Mouse (Mus musculus) liver, postnatal 0 days (tissue): ENCODE data around the gene Rgl1. TPM values are rescaled to one million over a fixed set of nuclear protein-coding genes. Genes with fewer than 3 reads are reported as not detected.

Source experiments
- ATAC-seq: fragments of 200-750 bp; cut with Nextera tagmentation; 2 replicates; pipeline ENCODE4 v1.8.0; 2017; ENCODE audit warnings: mild to moderate bottlenecking, moderate library complexity
- DNase-seq: peaks from one replicate; pipeline ENCODE4 v3.0.0-alpha.2; 2016
- H3K27ac ChIP-seq: fragments of 300-500 bp; sonication (generic); 2 replicates; pipeline ENCODE4 v1.5.1; 2014; ENCODE audit warnings: antibody characterized with exemption, moderate library complexity, mild to moderate bottlenecking, low read depth
- H3K27me3 ChIP-seq: fragments of 300-500 bp; sonication (generic); 2 replicates; pipeline ENCODE4 v1.6.1; 2014; ENCODE audit warnings: low read length, control low read depth, mixed read lengths; ENCODE audit not compliant: insufficient read depth
- H3K36me3 ChIP-seq: fragments of 300-500 bp; sonication (generic); replicated peaks from 2 replicates; pipeline ENCODE4 v1.6.1; 2014; ENCODE audit warnings: mild to moderate bottlenecking, control low read depth, low read length, moderate library complexity, mixed read lengths; ENCODE audit not compliant: insufficient read depth
- H3K4me1 ChIP-seq: fragments of 300-500 bp; sonication (generic); 2 replicates; pipeline ENCODE4 v1.6.1; 2014; ENCODE audit warnings: antibody characterized with exemption, mild to moderate bottlenecking, control low read depth; ENCODE audit not compliant: insufficient read depth
- H3K4me2 ChIP-seq: fragments of 300-500 bp; sonication (generic); 2 replicates; pipeline ENCODE4 v1.6.1; 2014; ENCODE audit warnings: low read depth, mild to moderate bottlenecking, low read length, moderate library complexity, mixed read lengths
- H3K4me3 ChIP-seq: fragments of 300-500 bp; sonication (generic); 2 replicates; pipeline ENCODE4 v1.5.1; 2014; ENCODE audit warnings: low read depth, low read length
- H3K9ac ChIP-seq: fragments of 300-500 bp; sonication (generic); replicated peaks from 2 replicates; pipeline ENCODE4 v1.6.1; 2014; ENCODE audit warnings: mild to moderate bottlenecking, moderate library complexity
- H3K9me3 ChIP-seq: fragments of 300-500 bp; sonication (generic); 2 replicates; pipeline ENCODE4 v1.6.1; 2016; ENCODE audit warnings: mild to moderate bottlenecking, control low read depth, low read length, mixed read lengths
- CTCF ChIP-seq: sonication (generic); IDR thresholded peaks from 2 replicates; pipeline ENCODE4 v1.5.1; 2016; ENCODE audit warnings: antibody characterized with exemption, low read depth
- EP300 ChIP-seq: IDR thresholded peaks from 2 replicates; pipeline ENCODE4 v1.6.1; 2016; ENCODE audit warnings: antibody characterized with exemption, low read depth, mild to moderate bottlenecking
- WGBS: fragments of 180-500 bp; shearing (Covaris S2); extraction: QIAGEN DNeasy Blood & Tissue Kit; methylation state at CpG from one replicate; pipeline ENCODE4 v1.1.7; 2014; ENCODE audit not compliant: insufficient replicate concordance; 5-methylcytosine and 5-hydroxymethylcytosine counted together
- polyA plus RNA-seq: library from polyadenylated mRNA; unstranded; fragments of >200 nt; fragmentation: Nextera tagmentation; extraction: Ambion mirVana; gene quantifications from 2 replicates; pipeline ENCODE4 v1.2.1, GENCODE M21; 2015

The Rgl1 gene
- polyA plus RNA-seq, 1 experiment from 2014 or later, result 16.2 TPM

GRCm38 (mm10) chr1:152807619-152808391 lies 41.7 kb upstream of the Rgl1 start:
- ATAC-seq (peak; percentile 64), DNase-seq (peak; percentile 41)
- no peaks in the 10 kb centered on the region for H3K9me3 ChIP-seq
- H3K4me3 ChIP-seq, result peak overlapping the region; percentile 43
- H3K4me1 ChIP-seq, result no peaks in the 10 kb centered on the region
- peak overlapping the region; percentile 51 for H3K4me2 ChIP-seq
- H3K27ac ChIP-seq, result peak overlapping the region; percentile 80
- TF ChIP-seq EP300, result peak; percentile 31; the same call in 1 of the 2 replicates
- no peak for TF ChIP-seq CTCF
- H3K9ac ChIP-seq, result peak overlapping the region; percentile 62
- no peaks in the 10 kb centered on the region for H3K27me3 ChIP-seq
- H3K36me3 ChIP-seq, result no peaks in the 10 kb centered on the region
- WGBS, result 29% methylated on average over 18 of the region's 18 CpGs

GRCm38 (mm10) chr1:152804907-152805306 lies 38.8 kb upstream of the Rgl1 start:
- Histone ChIP-seq H3K9me3 (no peaks in the 10 kb centered on the region), H3K27ac (no peak overlapping the region), H3K4me3 (no peak overlapping the region), H3K9ac (no peak overlapping the region), H3K36me3 (no peaks in the 10 kb centered on the region), H3K27me3 (no peaks in the 10 kb centered on the region), H3K4me2 (no peak overlapping the region), H3K4me1 (no peaks in the 10 kb centered on the region; the same call in 1 of the 2 replicates)
- DNase-seq (no peak), ATAC-seq (no peak)
- WGBS, result 51% methylated on average over 6 of the region's 6 CpGs
- TF ChIP-seq EP300, result no peak

- DNase-seq (no peak), ATAC-seq (no peak)
- Histone ChIP-seq H3K4me3 (no peak overlapping the region), H3K36me3 (no peaks in the 10 kb centered on the region), H3K27me3 (no peaks in the 10 kb centered on the region), H3K27ac (no peak overlapping the region), H3K4me1 (peaks cover 4% of the 10 kb centered on the region), H3K9ac (no peak overlapping the region), H3K4me2 (no peak overlapping the region), H3K9me3 (no peaks in the 10 kb centered on the region)
- no peak for TF ChIP-seq EP300
- TF ChIP-seq CTCF, result no peak
- 70% methylated on average over 13 of the region's 13 CpGs for WGBS
Observed at GRCm38 (mm10) chr1:152800633-152801176, 34.6 kb upstream of the Rgl1 start.

GRCm38 (mm10) chr1:152799897-152800296 lies 33.7 kb upstream of the Rgl1 start, which contains the start of gene Ncf2:
TSS of gene Ncf2 (plus strand) at chr1:152800194.
- H3K36me3 ChIP-seq, result no peaks in the 10 kb centered on the region
- H3K27ac ChIP-seq, result peak within 1 kb of the TSS; percentile 6
- no peak within 1 kb of the TSS for H3K9ac ChIP-seq
- peaks cover 6% of the 10 kb centered on the region for H3K4me1 ChIP-seq
- H3K4me3 ChIP-seq, result no peak within 1 kb of the TSS
- H3K27me3 ChIP-seq, result no peaks in the 10 kb centered on the region
- peak; percentile 33; the same call in 1 of the 2 replicates for ATAC-seq
- no peak within 1 kb of the TSS for H3K4me2 ChIP-seq
- 19% methylated on average over 2 of the region's 2 CpGs for WGBS
- no peaks in the 10 kb centered on the region for H3K9me3 ChIP-seq
- DNase-seq, result no peak
- TF ChIP-seq EP300 (no peak), CTCF (no peak)

- WGBS, result 33% methylated on average over 9 of the region's 9 CpGs
- Histone ChIP-seq H3K4me2 (no peak overlapping the region), H3K4me3 (no peak overlapping the region), H3K27ac (peak overlapping the region; percentile 65), H3K27me3 (no peaks in the 10 kb centered on the region), H3K9me3 (no peaks in the 10 kb centered on the region), H3K36me3 (no peaks in the 10 kb centered on the region), H3K4me1 (peaks cover 6% of the 10 kb centered on the region), H3K9ac (no peak overlapping the region)
- TF ChIP-seq CTCF (no peak), EP300 (peak; percentile 29; the same call in 1 of the 2 replicates)
- peak; percentile 78 for ATAC-seq
- DNase-seq, result no peak
Observed at GRCm38 (mm10) chr1:152798125-152798524, 32.0 kb upstream of the Rgl1 start.

- no peak overlapping the region for H3K4me3 ChIP-seq
- no peak overlapping the region for H3K9ac ChIP-seq
- H3K4me1 ChIP-seq, result peaks cover 6% of the 10 kb centered on the region
- no peaks in the 10 kb centered on the region for H3K9me3 ChIP-seq
- no peaks in the 10 kb centered on the region for H3K27me3 ChIP-seq
- H3K27ac ChIP-seq, result peak overlapping the region; percentile 17
- TF ChIP-seq CTCF, result no peak
- no peak for TF ChIP-seq EP300
- DNase-seq (no peak), ATAC-seq (no peak)
- 67% methylated on average over 8 of the region's 8 CpGs for WGBS
- no peak overlapping the region for H3K4me2 ChIP-seq
- H3K36me3 ChIP-seq, result no peaks in the 10 kb centered on the region
Observed at GRCm38 (mm10) chr1:152796683-152797263, 30.6 kb upstream of the Rgl1 start.
